Mouse (Mus musculus): ENCODE results near the gene Nop58.
"Not testable (repeated sequence)": the region's sequence is repeated elsewhere in the genome, so short reads cannot be mapped to it uniquely, and the experiment has no call there.

Gene Nop58

DNA sequence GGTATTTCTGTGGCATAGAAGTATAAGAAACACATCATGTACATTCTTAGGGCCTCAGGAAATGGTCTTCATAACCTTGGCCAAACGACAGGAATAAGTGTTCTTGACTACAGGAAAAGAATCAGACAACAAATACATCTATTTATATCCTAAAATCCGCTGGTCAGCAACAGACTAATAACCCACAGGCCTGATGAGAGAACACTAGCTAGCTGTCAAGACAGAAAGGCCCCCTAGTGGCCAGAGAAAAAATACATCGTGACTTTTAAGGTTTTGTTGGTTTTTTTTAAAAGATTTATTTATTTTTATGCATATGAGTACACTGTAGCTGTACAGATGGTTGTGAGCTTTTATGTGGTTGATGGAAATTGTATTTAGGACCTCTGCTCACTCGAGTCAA is 35.1 kb downstream of the Nop58 start:
- peak; percentile 13 for DNase-seq (ENCODE audit: low spot score)

DNA sequence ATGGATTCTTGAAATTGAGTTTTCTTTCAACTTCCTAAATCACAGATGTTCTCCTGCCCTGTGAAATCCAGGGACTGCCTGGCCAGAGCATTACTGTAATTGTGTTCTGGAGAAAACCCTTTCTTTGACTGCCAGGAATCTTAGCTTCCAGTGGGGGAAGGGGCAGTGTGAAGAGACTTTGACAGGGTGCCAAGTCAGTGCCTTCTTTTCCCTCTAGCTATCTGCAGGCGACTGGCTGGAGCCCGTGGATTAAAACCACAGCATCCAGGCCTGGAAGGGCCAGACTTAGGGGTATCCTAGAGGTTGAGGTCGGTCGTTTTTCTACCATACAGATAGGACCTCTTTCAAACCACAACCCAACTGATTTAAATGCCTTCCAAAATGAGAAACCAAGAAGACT is 40.9 kb downstream of the Nop58 start:
- peak; percentile 11 for DNase-seq (ENCODE audit: low spot score)

DNA sequence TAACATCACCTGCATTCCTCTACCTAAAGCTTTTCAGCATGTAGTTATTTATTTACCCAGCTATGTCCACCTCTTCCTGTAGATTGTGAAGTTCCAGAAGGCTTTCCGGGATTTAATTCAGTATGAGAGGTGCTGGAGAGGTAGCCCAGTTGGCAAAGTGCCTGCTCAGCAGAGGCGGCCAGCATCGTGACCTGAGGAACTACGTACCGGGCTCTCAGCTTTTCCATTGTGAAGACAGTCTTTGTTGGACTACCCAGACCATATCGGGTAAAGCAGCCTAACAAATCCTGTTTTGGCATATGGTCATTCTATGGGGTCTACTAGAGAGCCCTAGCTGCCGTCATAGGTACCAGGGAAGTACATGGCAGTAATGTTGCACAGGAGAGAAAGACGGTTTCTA is 45.3 kb downstream of the Nop58 start:
- DNase-seq (ENCODE audit: low spot score): no peak

DNA sequence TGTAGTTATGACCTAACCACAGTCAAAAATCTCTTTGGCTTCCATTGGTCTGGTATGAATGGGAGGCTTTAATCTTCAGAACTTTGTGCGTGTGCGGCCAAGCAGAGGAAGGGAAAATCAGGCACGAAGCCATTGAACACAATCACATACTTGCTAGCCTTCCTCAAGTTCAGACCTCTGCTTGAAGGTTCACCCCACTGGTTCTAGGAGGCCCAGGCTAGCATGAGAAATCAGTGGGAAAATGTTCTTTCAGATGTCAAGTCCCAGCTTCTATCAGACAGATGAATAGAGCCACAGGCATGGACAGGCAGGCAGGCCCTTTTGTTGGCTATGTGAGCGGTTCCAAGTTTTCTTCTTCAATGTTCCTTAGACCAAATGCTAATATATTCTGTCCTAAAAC is 46.0 kb downstream of the Nop58 start:
- no peak for DNase-seq (ENCODE audit: low spot score)

DNA sequence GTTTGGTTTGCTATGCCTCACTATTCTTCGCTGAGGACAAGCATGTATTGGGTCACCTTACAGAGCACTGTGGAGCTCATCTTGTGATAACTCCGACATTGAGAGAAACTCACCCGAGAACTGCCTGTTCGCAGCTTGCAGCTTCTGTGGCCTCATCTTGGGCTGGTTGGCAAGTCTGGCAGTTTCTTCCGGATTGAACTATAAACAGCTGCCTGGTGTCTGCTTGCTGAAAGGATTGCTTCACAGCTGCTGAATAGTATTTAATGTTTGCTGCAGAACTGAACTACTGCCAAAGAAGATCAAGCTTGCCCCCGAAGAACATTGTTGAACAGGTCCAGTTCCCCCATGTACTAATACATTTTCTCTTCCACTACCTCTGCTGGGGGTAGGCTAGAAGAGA is 49.3 kb downstream of the Nop58 start:
- no peak for DNase-seq (ENCODE audit: low spot score)

DNA sequence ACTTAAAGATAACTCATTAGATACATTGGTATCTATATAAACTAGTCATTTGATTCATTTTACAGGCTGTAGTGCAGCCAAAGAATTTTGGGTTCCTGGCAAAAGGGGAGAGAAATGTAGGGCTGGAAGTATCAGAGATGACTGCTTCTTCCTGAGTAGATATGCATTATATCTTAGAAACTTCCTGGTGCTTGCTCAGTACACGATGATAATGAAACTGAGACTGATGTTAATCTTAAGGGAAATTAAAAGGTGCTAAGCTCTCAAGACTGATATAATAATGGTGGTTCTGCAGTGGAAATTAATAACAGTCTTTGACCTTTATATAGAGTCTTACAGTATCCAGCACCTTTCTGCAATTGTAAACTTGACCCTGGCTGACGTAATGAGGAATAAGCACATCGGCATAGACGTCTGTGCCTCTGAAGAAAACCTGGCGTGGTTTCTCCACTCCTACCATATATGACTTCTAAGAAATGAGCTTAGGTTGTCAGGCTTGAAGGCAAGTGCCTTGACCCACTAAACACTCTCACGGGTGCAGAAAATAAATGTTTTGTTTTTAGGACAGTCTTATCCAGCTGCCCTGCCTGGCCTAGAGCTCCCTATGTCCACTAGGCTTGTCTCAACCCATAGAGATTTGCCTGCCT is 54.1 kb downstream of the Nop58 start:
- DNase-seq (ENCODE audit: low spot score): no peak

DNA sequence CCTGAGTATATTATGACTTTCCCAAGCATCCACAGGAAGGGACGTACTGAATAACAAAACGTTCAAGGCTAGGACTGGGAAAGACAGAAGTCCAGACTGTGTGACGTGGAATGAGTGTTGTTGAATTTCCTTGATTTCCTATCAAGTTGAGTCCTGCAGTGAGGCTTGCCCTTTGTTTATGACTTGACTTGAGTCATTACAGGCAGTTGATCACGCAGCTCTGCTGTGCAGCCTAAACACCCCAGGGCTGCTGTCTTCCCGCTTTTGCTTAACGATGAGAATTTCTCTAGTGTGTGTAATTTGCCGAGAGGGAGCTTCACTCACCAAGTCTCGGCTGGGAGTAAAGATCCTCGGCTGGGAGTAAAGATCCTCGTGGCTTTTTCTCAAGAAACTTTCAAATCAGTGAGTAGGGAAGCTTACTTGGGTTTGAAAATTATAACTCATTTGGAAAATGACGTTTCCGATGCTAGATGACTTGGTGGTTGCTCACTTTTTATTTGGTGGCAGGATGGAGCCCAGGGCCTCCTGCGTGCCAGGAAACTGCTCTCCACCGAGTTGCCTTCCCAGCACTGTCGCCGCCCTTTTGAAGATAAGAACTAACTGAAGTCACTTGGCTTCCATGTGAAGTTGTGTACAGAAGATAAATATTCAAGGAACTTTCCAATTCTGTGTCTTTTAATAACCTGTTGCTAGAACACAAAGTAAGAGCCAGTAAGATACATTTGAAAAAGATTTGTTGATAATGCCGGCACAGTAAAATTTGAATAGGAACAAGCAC is 55.0 kb downstream of the Nop58 start:
- DNase-seq (ENCODE audit: low spot score): no peak

DNA sequence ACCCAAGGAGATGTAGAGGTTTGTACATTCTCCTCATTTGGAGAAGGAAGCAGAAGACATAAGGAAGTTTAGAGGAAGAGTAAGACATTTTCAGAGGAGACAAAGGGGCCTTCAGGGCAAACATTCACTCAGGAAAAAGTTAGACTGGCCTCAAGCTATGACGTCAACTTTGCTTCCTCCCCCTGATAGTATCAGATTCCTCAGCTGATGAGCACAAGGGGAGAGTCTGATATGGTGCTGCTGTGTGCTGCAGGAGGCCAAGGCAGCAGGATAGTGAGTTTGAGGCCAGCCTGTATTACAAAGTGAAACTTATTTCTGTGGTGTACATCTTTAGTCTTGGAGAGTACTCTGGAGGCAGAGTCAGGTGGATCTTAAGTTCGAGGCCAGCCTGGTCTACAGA is 64.3 kb downstream of the Nop58 start:
- no peak for DNase-seq (ENCODE audit: low spot score)

DNA sequence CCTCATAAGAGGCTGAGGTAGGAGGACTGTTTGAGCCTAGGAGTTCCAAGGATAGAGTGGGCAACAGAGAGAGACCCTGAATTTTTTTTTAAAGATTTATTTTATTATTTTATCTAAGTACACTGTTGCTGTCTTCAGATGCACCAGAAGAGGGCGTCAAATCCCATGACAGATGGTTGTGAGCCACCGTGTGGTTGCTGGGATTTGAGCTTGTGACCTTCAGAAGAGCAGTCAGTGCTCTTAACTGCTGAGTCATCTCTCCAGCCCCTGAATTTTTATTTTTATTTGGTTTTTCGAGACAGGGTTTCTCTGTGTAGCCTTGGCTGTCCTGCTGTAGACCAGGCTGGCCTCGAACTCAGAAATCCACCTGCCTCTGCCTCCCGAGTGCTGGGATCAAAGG is 65.0 kb downstream of the Nop58 start:
- not testable (repeated sequence) for DNase-seq (ENCODE audit: low spot score)

DNA sequence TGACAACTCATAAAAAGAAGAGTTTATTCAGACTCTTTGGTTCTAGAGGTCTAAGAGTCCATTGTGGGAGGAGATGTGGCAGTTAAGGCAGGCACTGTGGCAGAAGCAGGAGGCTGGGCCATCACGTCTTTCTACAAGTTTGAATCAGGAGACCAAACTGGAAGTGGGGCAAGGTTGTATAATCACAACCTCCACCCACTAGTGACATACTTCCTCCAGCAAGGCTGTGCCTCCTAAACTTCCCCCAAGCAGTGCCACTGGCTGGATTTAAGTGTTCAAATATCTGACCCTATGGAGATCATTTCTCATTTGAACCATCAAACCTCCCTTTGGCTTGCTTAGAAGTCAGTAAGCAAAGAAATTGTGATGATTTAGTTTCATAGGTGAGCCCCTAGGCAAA is 70.5 kb downstream of the Nop58 start:
- DNase-seq (ENCODE audit: low spot score): no peak

DNA sequence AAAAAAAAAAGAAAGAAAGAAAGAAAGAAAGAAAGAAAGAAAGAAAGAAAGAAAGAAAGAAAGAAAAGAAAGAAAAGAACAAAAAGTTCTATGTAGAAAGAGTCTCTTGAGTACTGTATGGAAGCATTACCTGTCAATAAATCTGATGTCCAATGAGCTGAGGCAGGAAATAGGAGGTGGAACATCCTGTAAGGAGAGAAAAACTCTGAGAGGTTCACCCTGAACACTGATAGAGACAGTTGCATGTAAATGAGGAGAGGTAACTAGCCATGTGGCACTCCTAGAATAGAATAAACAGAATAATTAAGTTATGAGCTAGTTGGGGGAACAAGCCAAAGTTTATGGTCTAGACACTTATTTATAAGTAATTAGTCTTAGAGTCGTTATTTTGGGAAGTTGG is 73.6 kb downstream of the Nop58 start:
- DNase-seq (ENCODE audit: low spot score): no peak

DNA sequence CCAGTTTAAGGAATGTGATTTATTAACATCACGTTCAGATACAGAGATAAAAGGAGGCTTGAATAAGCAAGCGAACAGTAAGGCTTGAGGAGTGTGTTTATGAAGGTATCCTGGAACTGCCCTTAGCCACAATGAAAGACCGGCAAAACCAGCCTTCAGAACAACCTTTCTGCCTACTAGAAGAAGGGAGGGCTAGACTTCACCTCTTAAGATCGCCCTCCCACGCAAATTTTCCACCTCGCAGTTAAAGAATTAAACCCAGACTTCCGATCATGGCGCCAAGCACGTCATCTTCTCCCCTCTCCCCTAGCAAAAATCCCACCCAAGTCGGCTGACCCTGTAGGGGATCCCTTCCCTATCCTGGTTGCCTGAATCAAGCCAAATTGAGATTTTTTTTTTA is 77.4 kb downstream of the Nop58 start:
- DNase-seq (ENCODE audit: low spot score): peak; percentile 17

DNA sequence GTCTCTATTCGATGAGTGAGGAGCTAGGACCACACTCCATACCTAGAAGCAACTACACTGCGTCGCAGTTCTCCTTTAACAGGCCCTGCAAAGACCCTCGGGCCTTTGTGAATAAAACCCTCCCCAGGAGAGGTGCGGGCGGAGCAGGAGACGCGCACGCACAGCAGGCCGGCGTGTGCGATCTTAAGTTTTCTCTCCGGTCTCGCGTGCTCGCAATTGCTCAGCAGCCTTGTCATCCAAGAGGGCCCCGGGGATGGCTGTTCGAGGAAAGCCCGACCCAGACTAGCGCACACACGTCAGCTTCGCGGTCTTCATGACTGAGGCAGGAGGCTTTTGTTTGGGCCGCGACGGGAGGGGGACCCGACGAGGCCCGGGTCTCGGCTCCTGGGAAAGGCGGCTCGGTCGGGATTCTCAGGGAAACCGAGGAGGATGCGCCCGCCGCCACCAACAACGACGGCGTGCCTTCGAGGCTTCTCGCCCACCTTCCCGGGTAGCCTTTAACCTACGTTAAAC is 77.9 kb downstream of the Nop58 start:
- peak; percentile 23 for DNase-seq (ENCODE audit: low spot score)

DNA sequence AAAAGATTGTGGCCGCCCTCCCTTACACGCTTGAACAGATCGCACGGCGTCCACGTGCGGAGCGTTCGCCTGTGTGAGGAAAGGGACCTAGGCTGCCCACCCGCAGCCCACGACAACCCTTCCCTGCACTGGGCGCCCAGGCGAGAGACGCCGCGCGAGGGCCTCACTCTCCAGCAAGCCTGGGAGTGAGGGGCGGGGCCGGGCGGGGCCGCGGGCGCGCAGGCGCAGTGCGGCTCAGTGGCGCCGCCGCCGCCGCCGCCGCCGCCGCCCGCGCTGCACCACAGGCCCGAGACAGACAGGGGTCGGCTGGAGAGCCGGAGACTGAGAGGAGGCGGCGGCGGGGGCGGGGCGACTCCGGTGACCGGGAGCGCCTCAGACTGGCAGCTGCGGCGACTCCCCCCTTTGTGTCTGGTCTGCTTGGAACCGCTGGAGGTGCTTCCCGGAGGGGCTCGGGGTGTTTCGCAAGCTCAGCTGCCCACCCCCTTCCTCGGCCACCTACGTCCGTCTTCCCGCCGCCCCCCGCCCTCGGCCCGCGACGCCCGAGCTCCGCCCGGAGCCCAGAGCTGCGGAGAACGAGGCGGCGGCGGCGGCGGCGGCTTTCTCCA is 78.5 kb downstream of the Nop58 start, which contains the start of gene Bmpr2:
Gene Bmpr2, plus strand, starts transcription at position 237 of the 605 bp plus-strand sequence.
- peak; percentile 79 for DNase-seq (ENCODE audit: low spot score)

DNA sequence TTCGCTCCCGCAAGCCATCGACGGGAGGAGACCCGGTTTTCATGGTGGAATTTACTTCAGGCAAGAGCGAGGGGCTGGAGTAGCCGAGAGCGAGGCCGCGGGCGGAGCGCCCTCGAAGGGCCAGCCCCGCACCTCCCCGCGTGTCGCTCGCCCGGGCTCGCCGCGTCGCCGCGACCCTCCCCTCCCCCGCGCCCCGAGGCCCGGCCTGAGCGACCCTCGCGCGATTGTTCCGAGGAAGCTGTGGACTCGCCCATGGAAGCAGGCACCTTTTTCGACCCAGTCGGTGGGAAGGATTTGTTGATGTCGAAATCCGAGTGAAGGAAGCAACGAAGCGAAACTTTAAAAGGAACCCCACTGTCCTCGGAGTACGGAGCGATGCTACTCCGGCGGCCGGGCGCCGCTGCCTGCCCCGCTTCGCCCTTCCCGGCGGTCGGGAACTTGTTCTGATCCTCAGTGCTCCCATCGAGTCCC is 79.0 kb downstream of the Nop58 start:
- no peak for DNase-seq (ENCODE audit: low spot score)

DNA sequence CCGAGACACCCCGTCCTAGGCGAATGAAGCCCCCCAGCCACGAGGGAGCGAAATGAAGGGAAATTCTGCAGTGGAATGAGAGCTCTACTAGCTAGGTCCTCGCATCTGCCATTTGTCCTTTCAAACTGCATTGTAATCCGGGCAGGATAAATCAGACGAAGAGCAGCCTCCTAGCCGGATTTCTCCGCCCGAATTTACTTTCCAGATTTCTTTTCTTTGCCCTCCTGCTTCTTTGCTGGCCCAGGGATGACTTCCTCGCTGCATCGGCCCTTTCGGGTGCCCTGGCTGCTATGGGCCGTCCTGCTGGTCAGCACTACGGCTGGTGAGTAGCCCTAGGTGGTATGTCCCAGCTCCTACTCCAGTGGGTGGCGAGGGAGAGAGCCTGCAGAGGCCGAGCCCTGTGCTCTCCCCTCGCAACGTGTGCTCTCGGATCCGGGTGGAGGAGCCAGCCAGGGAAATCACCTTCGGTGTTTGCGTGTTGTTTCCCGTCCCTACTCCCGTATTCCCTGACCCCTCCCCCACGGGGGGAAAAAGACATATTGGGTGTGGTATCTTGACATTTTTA is 79.7 kb downstream of the Nop58 start:
- peak; percentile 13 for DNase-seq (ENCODE audit: low spot score)

DNA sequence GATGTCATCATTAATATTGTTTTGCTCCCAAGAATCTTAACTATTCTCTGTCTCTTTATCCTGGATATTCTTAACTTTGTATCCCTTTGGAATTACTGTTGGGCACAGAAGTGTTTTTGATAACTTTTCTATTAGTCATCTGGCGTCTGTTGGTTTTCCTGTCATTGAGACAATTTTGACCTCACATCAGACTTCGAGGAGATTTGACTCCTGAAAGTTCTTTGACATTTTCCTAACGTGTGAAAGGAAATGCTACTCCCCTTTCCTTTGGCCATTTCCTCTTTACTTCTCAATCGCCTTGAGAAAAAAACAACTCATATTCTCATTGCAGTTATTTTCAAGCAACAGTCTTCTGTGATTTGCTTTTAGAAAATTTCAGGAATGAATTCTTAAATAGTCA is 80.5 kb downstream of the Nop58 start:
- no peak for DNase-seq (ENCODE audit: low spot score)

DNA sequence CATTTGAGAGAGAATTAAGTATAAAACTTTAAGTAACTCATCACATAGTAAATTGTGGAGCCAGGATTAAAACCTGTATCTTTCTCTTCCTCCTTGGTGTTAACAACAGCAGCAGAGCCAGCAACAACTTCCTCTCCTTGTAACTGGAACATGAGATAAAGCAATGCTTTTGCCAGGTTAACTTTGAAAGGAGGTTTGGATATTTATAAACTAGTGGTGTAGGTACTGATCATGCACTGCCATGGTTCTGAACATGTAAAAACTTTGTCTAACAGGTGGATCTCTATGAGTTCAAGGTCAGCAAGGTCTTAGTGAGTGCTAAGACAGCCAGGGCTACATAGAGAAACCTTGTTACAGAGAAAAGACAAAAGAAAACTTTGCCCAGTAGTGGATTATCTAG is 81.9 kb downstream of the Nop58 start:
- no peak for DNase-seq (ENCODE audit: low spot score)

Measured in ovary, postnatal 14 days (tissue).